Mouse (Mus musculus) ES-Bruce4 (cell line): ENCODE results near the gene Ifitm10.
"Not testable (repeated sequence)": the region's sequence is repeated elsewhere in the genome, so short reads cannot be mapped to it uniquely, and the experiment has no call there.

Experiments used
- CTCF ChIP-seq: IDR thresholded peaks from one replicate; pipeline ENCODE4 v1.8.1; 2011; ENCODE audit warnings: low read depth, low read length
- POLR2A ChIP-seq: IDR thresholded peaks from one replicate; pipeline ENCODE4 v1.8.1; 2011; ENCODE audit warnings: low read length; ENCODE audit not compliant: insufficient read depth

- not testable (repeated sequence) for TF ChIP-seq CTCF, POLR2A
Observed at GRCm38 (mm10) chr7:142405134-142405533, 31.6 kb upstream of the Ifitm10 start.
